Mouse (Mus musculus): ENCODE data around the gene Ovol2. TPM values are rescaled to one million over a fixed set of nuclear protein-coding genes. Genes with fewer than 3 reads are reported as not detected.

Ovol2 gene
- polyA plus RNA-seq, 1 experiment from 2014 or later, result 0.24 TPM

DNA sequence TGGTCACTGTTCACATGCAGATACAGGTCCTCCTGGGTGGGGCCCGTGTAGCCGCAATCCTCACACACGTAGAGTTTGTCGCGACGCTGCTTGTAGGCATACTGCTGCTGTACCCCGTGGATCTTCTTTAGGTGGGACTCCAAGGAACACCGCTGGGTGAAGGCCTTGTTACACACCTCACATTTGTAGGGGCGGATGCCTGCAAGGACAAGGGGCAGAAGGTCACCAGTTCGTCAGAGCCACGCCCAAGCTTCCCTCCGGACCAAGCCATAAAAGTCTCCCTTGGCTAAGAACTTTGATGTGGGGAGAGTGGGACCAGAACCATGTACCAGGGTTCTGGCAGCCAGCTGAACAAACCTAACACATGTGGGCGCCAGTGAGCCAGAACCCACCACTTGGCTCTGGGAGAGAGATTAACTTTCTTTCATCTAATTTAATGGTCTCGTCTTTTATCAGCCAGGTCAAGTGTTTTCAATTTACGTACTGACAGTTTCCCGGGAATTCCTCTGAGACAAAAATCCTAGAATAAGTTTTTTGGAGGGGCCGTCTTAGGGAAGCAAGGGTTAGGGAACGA is 26.1 kb downstream of the Ovol2 start:
- WGBS, result 79% methylated on average over 18 of the region's 18 CpGs
- no peak overlapping the region for H3K4me3 ChIP-seq (ENCODE audit: low read depth, low read length)
- no peak for ATAC-seq (replicated peaks; ENCODE audit: low FRiP score)

DNA sequence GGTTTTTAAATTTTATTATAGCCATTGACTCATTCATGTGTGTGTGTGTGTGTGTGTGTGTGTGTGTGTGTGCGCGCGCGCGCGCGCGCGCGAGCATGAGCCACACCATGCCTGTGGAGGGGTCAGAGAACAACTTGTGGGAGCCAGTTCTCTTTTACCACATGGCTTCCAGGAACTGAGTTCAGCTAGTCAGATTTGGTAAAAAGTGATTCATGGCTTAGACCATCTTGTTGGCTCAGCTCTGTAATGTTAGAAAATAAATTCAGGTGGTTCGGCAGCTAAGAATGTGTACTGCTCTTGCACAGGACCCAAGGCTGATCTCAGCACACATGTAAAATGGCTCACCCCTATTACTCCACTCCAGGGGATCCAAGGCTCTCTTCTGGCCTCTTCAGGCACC is 30.8 kb downstream of the Ovol2 start:
- Histone ChIP-seq H3K4me2 (ENCODE audit: low read depth, low read length, severe bottlenecking) (no peak overlapping the region), H3K36me3 (ENCODE audit: control insufficient read depth, insufficient read depth, low read length) (no peaks in the 10 kb centered on the region), H3K9me3 (ENCODE audit: control insufficient read depth, low read length) (no peaks in the 10 kb centered on the region), H3K27me3 (ENCODE audit: control insufficient read depth, insufficient read depth, low read length) (no peaks in the 10 kb centered on the region), H3K9ac (ENCODE audit: low read length) (no peak overlapping the region), H3K27ac (ENCODE audit: low read depth, low read length) (no peak overlapping the region), H3K4me3 (ENCODE audit: low read depth, low read length) (no peak overlapping the region), H3K4me1 (replicated peaks; ENCODE audit: control insufficient read depth, insufficient read depth, low read length) (no peaks in the 10 kb centered on the region)
- DNase-seq (ENCODE audit: low spot score) (no peak), ATAC-seq (replicated peaks; ENCODE audit: low FRiP score) (no peak)
- 97% methylated on average over 11 of the region's 11 CpGs for WGBS

More for the DNA sequence above, 26.1 kb downstream of the Ovol2 start:
- Histone ChIP-seq H3K4me2 (ENCODE audit: low read depth, low read length, severe bottlenecking) (no peak overlapping the region), H3K9ac (ENCODE audit: low read length) (no peak overlapping the region), H3K27me3 (ENCODE audit: control insufficient read depth, insufficient read depth, low read length) (no peaks in the 10 kb centered on the region), H3K9me3 (ENCODE audit: control insufficient read depth, low read length) (no peaks in the 10 kb centered on the region), H3K36me3 (ENCODE audit: control insufficient read depth, insufficient read depth, low read length) (no peaks in the 10 kb centered on the region), H3K4me1 (replicated peaks; ENCODE audit: control insufficient read depth, insufficient read depth, low read length) (no peaks in the 10 kb centered on the region; the same call in 1 of the 2 replicates), H3K27ac (ENCODE audit: low read depth, low read length) (no peak overlapping the region)
- DNase-seq (ENCODE audit: low spot score), result no peak

DNA sequence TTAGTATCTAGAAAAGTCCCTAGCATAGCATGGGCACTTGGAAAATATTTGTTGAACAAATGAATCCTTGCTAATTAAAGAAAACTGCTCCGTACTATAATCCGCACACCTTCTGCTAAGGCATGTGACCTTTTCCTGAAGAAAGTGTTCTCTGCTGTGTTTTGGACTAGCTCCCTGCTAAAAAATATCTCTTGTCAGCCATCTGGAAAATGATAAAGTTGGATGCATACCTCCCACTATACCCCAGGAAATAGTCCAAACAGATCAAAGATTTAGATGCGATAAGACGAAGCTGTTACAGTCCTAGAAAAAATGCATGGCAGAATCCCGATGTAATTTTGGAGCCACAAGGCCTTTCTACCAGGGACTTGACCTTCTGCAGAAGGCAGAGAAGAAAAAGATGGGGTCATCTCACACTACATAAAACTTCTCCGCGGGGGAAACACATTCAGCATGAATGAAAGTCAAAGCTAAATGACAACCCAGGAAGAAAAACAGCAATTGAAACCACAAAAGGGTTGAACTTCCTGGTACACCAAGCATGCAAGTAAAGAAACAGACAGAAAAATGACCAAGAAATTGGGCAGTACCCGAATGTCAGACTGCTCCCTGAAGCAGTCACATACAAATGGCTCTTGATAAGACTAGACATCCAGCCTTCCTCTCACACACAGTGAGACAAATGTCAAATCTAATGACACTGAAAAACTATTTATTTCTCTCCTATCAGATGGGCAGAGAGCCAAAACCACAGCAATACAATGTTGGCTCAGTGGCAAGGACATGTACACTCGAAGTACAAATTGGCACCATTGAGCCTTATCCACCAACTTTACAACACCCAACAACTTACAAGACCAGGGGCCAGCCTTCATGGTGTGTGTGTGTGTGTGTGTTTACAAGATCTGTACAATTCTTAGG is 31.9 kb downstream of the Ovol2 start:
- no peak for DNase-seq (ENCODE audit: low spot score)
- no peak overlapping the region for H3K27ac ChIP-seq (ENCODE audit: low read depth, low read length)

DNA sequence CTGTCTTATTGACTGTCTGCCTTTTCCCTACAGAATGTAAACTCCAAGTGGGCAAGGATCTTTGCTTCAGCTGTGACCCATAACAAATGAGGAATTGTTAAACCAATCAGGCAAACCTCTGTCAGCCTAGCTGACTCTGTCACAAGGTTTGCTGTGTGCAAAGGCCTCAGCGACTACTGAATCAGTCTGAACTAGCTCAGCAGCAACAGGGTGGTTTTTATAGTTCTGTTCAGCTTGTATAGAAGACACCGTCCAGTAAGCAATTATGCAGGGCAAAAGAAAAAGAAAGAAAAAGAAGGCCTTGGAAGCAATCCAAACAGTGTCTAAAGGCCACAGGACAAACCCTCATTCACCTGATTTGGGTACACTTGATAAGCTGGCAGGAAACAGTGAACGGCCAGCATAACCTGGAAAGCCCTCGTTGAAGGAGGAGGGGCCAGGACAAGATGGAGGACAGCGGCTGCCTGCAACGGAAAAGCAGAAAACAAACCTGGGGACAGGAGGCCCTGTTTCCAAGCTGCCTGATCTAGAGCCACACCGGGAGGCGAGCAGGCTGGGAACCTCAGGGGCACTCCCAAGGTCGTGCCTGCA is 36.7 kb downstream of the Ovol2 start:
- H3K9ac ChIP-seq (ENCODE audit: low read length), result no peak overlapping the region
- H3K4me3 ChIP-seq (ENCODE audit: low read depth, low read length), result no peak overlapping the region
- H3K36me3 ChIP-seq (ENCODE audit: control insufficient read depth, insufficient read depth, low read length), result no peaks in the 10 kb centered on the region
- no peaks in the 10 kb centered on the region for H3K4me1 ChIP-seq (replicated peaks; ENCODE audit: control insufficient read depth, insufficient read depth, low read length)
- no peaks in the 10 kb centered on the region for H3K27me3 ChIP-seq (ENCODE audit: control insufficient read depth, insufficient read depth, low read length)
- ATAC-seq (replicated peaks; ENCODE audit: low FRiP score) (no peak), DNase-seq (ENCODE audit: low spot score) (no peak)
- 70% methylated on average over 9 of the region's 9 CpGs for WGBS
- no peaks in the 10 kb centered on the region for H3K9me3 ChIP-seq (ENCODE audit: control insufficient read depth, low read length)
- H3K4me2 ChIP-seq (ENCODE audit: low read depth, low read length, severe bottlenecking), result no peak overlapping the region
- no peak overlapping the region for H3K27ac ChIP-seq (ENCODE audit: low read depth, low read length)

More for the DNA sequence above, 31.9 kb downstream of the Ovol2 start:
- no peaks in the 10 kb centered on the region for H3K9me3 ChIP-seq (ENCODE audit: control insufficient read depth, low read length)
- no peak overlapping the region for H3K9ac ChIP-seq (ENCODE audit: low read length)
- H3K4me3 ChIP-seq (ENCODE audit: low read depth, low read length), result no peak overlapping the region
- no peaks in the 10 kb centered on the region for H3K4me1 ChIP-seq (replicated peaks; ENCODE audit: control insufficient read depth, insufficient read depth, low read length)
- 82% methylated on average over 9 of the region's 9 CpGs for WGBS
- no peak overlapping the region for H3K4me2 ChIP-seq (ENCODE audit: low read depth, low read length, severe bottlenecking)
- H3K27me3 ChIP-seq (ENCODE audit: control insufficient read depth, insufficient read depth, low read length), result no peaks in the 10 kb centered on the region
- no peaks in the 10 kb centered on the region for H3K36me3 ChIP-seq (ENCODE audit: control insufficient read depth, insufficient read depth, low read length)
- ATAC-seq (replicated peaks; ENCODE audit: low FRiP score), result no peak

DNA sequence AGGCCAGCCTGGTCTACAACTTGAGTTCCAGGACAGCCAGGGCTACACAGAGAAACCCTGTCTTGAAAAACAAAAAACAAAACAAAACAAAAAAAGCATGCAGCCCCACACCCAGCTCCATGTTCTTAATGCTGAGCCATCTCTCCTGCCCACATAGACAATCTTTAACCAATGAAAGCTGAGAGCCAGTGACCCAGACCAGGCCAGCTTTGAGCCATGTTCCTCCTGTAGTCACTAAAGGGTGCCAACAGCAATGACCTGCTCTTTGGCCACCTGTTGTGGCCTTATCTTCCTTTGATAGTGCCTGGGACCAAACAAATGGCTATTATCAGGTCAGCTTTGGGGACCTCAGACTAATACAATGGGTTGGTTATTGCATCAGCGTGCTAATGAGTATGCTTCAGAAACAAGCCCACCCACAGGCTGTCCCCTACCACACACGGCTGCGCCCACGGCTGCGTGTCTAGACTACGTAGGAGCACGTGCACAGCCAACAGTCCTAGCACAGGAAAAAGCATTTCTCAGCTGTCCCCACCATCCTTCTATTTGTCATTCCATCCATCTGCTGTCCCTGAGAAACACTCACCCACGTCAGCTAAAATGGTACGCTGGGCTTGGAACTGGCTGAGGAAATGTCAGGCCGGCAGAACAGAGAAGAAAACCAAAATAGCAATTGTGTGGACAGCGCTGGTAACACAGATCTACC is 40.2 kb downstream of the Ovol2 start:
- H3K9me3 ChIP-seq (ENCODE audit: control insufficient read depth, low read length), result no peaks in the 10 kb centered on the region
- no peaks in the 10 kb centered on the region for H3K36me3 ChIP-seq (ENCODE audit: control insufficient read depth, insufficient read depth, low read length)
- H3K4me3 ChIP-seq (ENCODE audit: low read depth, low read length), result no peak overlapping the region
- H3K4me2 ChIP-seq (ENCODE audit: low read depth, low read length, severe bottlenecking), result no peak overlapping the region
- no peaks in the 10 kb centered on the region for H3K27me3 ChIP-seq (ENCODE audit: control insufficient read depth, insufficient read depth, low read length)
- H3K9ac ChIP-seq (ENCODE audit: low read length), result no peak overlapping the region
- H3K4me1 ChIP-seq (replicated peaks; ENCODE audit: control insufficient read depth, insufficient read depth, low read length), result no peaks in the 10 kb centered on the region
- ATAC-seq (replicated peaks; ENCODE audit: low FRiP score), result no peak
- H3K27ac ChIP-seq (ENCODE audit: low read depth, low read length), result no peak overlapping the region
- no peak for DNase-seq (ENCODE audit: low spot score)
- WGBS, result 86% methylated on average over 11 of the region's 11 CpGs

DNA sequence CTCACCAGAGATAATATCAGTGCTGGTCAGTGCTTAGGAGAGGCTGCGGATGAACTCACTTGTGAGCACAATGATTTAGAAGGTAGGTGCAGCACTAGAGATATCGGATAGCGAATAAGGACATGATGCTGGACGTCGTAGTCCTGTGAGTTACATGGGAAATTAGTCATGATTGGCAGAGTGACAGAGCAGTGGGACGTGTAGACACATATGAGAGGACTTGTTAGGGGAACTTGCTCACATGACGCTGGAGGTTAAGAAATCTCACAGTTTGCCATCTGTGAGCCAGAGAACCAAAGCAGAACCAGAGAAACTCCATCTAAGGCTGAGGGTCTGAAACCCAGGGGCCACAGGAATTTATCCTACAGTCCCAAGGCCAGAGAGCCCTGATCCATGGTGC is 41.6 kb downstream of the Ovol2 start:
- 83% methylated on average over 7 of the region's 7 CpGs for WGBS
- Histone ChIP-seq H3K9ac (ENCODE audit: low read length) (no peak overlapping the region), H3K9me3 (ENCODE audit: control insufficient read depth, low read length) (no peaks in the 10 kb centered on the region), H3K27ac (ENCODE audit: low read depth, low read length) (no peak overlapping the region), H3K36me3 (ENCODE audit: control insufficient read depth, insufficient read depth, low read length) (no peaks in the 10 kb centered on the region), H3K4me1 (replicated peaks; ENCODE audit: control insufficient read depth, insufficient read depth, low read length) (no peaks in the 10 kb centered on the region), H3K27me3 (ENCODE audit: control insufficient read depth, insufficient read depth, low read length) (no peaks in the 10 kb centered on the region), H3K4me2 (ENCODE audit: low read depth, low read length, severe bottlenecking) (no peak overlapping the region), H3K4me3 (ENCODE audit: low read depth, low read length) (no peak overlapping the region)
- DNase-seq (ENCODE audit: low spot score), result no peak
- ATAC-seq (replicated peaks; ENCODE audit: low FRiP score), result no peak

DNA sequence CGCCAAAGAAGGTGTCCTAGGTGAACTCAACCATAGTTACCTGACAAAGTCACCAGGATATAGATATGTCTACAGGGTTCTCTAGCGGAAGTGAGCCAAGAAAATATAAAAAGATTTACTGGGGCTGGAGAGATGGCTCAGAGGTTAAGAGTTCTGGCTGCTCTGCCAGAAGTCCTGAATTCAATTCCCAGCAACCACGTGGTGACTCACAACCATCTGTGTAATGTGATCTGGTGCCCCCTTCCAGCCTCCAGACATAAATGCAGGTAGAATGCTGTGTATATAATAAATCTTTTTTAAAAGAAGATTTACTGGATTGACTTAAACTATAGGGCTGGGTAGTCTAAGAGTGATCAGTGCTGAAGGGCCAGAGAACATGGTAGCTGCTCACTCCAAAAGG is 50.5 kb downstream of the Ovol2 start:
- no peaks in the 10 kb centered on the region for H3K36me3 ChIP-seq (ENCODE audit: control insufficient read depth, insufficient read depth, low read length)
- H3K4me1 ChIP-seq (replicated peaks; ENCODE audit: control insufficient read depth, insufficient read depth, low read length), result no peaks in the 10 kb centered on the region
- H3K9ac ChIP-seq (ENCODE audit: low read length), result no peak overlapping the region
- H3K4me2 ChIP-seq (ENCODE audit: low read depth, low read length, severe bottlenecking), result no peak overlapping the region
- 74% methylated on average over 3 of the region's 3 CpGs for WGBS
- ATAC-seq (replicated peaks; ENCODE audit: low FRiP score) (no peak), DNase-seq (ENCODE audit: low spot score) (no peak)
- no peaks in the 10 kb centered on the region for H3K27me3 ChIP-seq (ENCODE audit: control insufficient read depth, insufficient read depth, low read length)
- no peak overlapping the region for H3K4me3 ChIP-seq (ENCODE audit: low read depth, low read length)
- no peaks in the 10 kb centered on the region for H3K9me3 ChIP-seq (ENCODE audit: control insufficient read depth, low read length)
- H3K27ac ChIP-seq (ENCODE audit: low read depth, low read length), result no peak overlapping the region

DNA sequence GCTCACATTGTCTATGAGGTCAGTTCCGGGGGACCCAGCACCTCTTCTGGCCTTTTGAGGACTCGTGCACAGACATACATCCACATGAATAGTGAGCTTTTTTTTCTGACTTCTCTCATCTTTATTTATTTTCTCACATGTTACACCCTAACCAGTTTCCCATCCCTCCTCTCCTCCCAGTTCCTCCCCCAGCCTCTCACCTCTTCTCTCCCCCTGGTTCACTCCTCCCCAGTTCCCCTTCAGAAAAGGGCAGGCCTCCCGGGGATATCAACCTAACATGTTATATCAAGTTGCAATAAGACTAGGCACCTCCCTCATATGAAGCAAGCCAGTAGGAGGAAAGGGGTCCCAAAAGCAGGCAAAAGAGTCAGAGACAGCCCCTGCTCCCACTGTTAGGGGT is 51.4 kb downstream of the Ovol2 start:
- no peak for ATAC-seq (replicated peaks; ENCODE audit: low FRiP score)
- no peaks in the 10 kb centered on the region for H3K4me1 ChIP-seq (replicated peaks; ENCODE audit: control insufficient read depth, insufficient read depth, low read length)
- H3K27ac ChIP-seq (ENCODE audit: low read depth, low read length), result no peak overlapping the region
- no peak overlapping the region for H3K4me2 ChIP-seq (ENCODE audit: low read depth, low read length, severe bottlenecking)
- H3K9me3 ChIP-seq (ENCODE audit: control insufficient read depth, low read length), result no peaks in the 10 kb centered on the region
- WGBS, result 83% methylated on average over 3 of the region's 3 CpGs
- H3K27me3 ChIP-seq (ENCODE audit: control insufficient read depth, insufficient read depth, low read length), result no peaks in the 10 kb centered on the region
- DNase-seq (ENCODE audit: low spot score), result no peak
- no peak overlapping the region for H3K4me3 ChIP-seq (ENCODE audit: low read depth, low read length)
- H3K36me3 ChIP-seq (ENCODE audit: control insufficient read depth, insufficient read depth, low read length), result no peaks in the 10 kb centered on the region
- no peak overlapping the region for H3K9ac ChIP-seq (ENCODE audit: low read length)

Data from forebrain, embryonic 11.5 days (tissue).